Mouse (Mus musculus) layer of hippocampus, adult 9-10 months (tissue): Measurements from ENCODE around the gene Srgap3.

Experiments
- DNase-seq: peaks from one replicate; pipeline ENCODE4 v3.0.0; 2022; ENCODE audit warnings: low spot score

The Srgap3 gene

GRCm38 (mm10) chr6:112815604-112816003 lies 131.5 kb downstream of the Srgap3 start:
- no peak for DNase-seq

DNA sequence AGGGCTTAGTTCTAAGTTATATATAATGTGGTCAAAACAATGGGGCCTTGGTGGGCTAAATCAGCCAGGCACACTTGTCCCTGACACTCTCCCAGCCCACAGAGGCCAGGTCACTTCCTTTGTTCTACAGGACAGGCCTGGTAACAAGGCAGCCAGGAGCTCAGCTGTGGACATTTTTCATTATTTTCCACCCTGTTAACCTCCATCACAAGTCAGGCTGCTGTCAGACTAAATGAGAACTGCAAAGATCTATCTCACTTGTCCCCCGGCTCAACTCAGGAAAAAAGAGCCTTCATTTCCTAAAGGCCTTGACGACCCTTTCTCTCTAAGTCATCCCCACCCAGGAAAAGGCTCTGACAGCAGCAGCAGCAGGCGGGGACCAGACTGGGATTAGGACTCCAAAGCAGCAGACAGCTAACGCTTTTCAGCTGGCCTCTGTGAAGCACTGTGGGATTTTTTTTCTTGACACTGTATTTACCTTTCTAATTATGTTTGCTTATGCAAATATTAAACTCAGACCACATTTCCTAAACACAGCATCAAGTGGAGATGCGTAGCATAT lies 132.5 kb downstream of the Srgap3 start:
- no peak for DNase-seq

DNA sequence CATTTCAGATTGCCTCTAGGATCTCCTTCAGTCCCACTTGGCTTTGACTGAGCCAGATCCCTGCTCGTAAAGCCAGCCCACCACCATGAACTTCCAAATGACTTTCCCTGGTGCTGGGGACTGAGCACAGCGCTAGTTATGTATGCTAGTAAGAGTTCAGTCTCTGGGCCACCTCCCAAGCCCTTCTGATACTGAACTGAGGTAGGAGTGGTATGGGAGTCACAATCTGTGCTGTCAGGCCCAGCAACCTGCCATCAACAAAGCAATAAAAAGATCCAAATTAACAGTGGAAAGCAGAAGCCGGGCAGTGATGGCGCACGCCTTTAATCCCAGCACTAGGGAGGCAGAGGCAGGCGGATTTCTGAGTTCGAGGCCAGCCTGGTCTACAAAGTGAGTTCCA lies 134.2 kb downstream of the Srgap3 start:
- no peak for DNase-seq

- DNase-seq = no peak
Observed at GRCm38 (mm10) chr6:112810521-112810830, 136.6 kb downstream of the Srgap3 start.

GRCm38 (mm10) chr6:112809658-112810520 lies 137.2 kb downstream of the Srgap3 start:
- no peak for DNase-seq

- no peak for DNase-seq
Observed at GRCm38 (mm10) chr6:112808738-112809137, 138.3 kb downstream of the Srgap3 start.

DNA sequence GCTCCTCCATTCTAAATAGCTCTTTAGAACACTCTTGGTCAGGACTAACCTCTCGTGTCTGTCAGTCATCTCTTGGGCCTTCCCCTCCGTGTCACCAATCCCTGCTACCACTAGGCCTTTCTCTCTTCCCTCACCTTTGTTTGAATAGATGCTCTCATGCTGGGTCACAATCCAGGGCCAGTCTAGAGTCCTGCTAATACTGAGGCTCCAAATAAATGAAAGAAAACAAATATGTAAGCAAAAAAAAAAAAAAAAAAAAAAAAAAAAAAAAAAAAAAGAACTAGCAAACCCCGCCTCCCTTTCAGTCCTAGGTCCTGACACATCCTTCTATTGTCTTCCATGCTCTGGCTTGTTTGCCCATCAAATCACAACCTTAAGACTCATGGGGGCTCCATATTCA lies 145.1 kb downstream of the Srgap3 start:
- DNase-seq = no peak

- DNase-seq = no peak
Observed at GRCm38 (mm10) chr6:112798378-112798777, 148.7 kb downstream of the Srgap3 start.

GRCm38 (mm10) chr6:112796607-112797006 lies 150.5 kb downstream of the Srgap3 start:
- no peak for DNase-seq

GRCm38 (mm10) chr6:112793887-112794286 lies 153.2 kb downstream of the Srgap3 start:
- DNase-seq = no peak

GRCm38 (mm10) chr6:112789901-112790300 lies 157.2 kb downstream of the Srgap3 start:
- no peak for DNase-seq

DNA sequence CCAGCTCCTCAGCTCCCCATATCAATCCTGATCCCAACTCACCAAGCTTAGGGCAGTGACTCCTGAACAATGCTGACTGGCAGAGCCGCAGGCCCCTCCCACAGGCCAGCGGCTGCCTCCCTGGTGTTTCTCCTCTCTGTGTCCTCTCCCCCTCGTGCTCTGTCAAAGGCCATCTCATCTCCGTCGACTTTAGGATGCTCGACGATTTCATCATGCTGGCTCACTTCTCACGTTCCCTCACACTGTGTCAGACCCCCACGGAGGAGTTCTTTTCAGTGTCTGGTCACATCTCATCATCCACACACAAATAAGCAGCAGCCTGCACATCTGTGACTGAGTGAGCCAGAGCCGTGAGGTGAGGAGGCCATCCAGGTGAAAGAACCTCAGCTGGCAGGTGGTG lies 158.4 kb downstream of the Srgap3 start:
- DNase-seq = no peak

GRCm38 (mm10) chr6:112788174-112788573 lies 158.9 kb downstream of the Srgap3 start:
- DNase-seq = no peak

DNA sequence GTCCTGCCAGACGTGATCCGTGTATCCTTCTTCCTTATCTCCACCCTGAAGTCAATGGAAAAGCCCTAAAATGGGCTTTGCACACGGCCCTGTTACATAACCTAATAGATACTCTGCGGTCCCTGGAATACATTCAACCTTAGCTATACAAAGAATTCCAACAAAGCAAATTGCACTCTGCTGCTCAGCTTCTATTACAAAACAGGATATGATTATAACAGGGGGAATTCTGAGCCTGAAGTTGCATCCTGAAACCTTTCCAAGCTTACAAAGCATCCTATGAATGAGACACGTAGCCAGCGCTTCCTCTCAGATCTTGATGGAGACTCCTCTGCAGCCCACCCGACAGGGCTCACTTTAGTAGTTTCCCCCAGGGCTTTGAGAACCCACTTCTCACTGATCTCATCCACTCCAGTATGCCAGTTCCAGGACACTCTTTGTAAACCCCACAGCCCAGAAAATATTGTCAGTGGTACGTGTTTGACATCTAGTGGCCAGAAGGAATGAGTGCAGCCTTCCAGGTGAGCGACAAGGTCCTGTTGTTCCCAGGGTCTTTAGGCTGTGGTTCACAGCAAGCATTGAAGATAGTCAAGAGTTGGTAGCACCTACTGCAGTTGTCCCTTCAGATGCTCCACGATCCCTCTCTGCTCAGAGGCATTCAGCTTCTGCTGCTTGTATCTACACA lies 165.5 kb downstream of the Srgap3 start:
- DNase-seq = no peak

- DNase-seq = no peak
Observed at GRCm38 (mm10) chr6:112778211-112778610, 168.9 kb downstream of the Srgap3 start.

DNA sequence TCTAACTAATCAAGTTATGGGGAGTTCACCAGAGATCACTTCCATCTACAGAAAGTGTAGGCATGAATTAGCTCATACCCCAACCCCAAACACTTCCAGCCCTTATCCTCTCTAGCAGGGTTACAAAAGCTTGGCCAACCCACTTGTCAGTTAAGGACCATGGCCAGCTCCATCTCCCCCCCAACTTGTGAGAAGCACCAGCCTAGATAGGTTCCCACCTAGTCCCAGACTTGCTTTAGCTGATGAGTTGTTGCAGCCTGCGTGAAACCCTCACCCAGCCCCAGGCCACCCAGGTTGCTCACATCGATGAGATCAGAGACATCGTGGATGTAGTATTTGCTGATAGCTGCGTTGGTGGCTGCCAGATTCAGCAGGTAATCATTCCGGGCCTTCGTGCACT lies 170.3 kb downstream of the Srgap3 start:
- no peak for DNase-seq

DNA sequence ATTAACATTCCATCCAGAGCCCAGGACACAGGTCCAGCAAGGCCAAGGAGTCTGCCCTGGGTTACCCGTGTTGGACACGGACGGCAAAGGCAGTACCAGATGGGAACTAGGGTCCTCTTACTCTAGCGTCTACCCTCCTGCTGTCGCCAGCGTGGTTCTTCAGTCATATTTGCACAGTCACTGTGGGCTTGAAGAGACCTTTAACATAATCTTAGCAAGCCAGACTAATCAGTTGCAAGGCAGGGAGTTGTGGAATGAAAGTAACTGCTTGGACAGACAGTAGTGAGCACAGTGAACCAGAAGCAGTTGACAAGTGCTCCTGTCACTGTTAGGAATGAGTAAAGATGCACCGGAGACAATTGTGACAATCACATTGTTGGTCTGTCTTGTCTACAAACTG lies 173.3 kb downstream of the Srgap3 start:
- no peak for DNase-seq

GRCm38 (mm10) chr6:112770996-112771395 lies 176.1 kb downstream of the Srgap3 start:
- no peak for DNase-seq

DNA sequence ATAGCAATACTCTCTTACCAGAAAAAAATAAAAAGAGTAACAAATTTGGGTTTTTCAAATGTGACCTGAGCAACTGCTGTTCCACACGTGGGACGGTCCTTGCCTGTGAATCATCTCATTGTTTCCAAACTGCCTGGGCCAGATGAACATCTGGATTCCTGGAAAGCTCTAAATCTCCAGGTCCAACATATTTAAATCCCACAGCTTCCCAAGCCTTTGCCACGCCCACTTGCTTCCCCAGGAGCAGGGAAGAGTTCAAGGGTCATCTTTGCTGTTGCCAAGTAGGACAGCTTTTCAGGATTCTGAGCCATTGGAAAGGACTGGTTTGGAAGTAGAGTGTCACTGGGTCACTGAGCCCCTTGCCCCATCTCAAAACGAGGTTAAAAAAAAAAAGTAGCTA lies 188.5 kb downstream of the Srgap3 start:
- DNase-seq = no peak

GRCm38 (mm10) chr6:112756866-112757265 lies 190.2 kb downstream of the Srgap3 start:
- DNase-seq = no peak

GRCm38 (mm10) chr6:112754994-112755393 lies 192.1 kb downstream of the Srgap3 start:
- no peak for DNase-seq

DNA sequence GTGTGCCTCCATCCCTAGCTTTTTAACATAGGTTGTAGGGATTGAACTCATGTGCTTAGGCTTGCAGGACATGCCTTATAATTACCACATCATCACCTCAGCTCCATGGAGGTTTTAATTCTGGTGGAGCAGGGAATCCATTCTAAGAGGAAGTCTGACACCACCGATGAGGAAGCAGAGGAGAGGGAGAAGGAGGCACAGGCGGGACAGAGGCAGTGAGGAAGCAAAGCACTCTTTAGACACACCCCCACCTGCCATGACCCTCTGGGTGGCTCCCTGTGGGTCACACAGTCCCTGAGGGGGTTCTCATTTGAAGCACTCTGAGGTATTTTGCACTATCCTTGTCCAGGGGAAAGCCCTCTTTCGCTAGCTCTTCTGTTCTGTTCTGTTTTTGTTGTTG lies 194.5 kb downstream of the Srgap3 start:
- no peak for DNase-seq

GRCm38 (mm10) chr6:112752007-112752406 lies 195.1 kb downstream of the Srgap3 start:
- no peak for DNase-seq
